Mouse (Mus musculus) heart, postnatal 0 days (tissue): ENCODE measurements around the gene Enc1.

Experiments
- CTCF ChIP-seq: IDR thresholded peaks from 2 replicates; pipeline ENCODE4 v1.5.1; 2016; ENCODE audit warnings: antibody characterized with exemption, control low read depth, low read depth
- EP300 ChIP-seq: IDR thresholded peaks from 2 replicates; pipeline ENCODE4 v1.6.1; 2016; ENCODE audit warnings: antibody characterized with exemption, low read depth

DNA sequence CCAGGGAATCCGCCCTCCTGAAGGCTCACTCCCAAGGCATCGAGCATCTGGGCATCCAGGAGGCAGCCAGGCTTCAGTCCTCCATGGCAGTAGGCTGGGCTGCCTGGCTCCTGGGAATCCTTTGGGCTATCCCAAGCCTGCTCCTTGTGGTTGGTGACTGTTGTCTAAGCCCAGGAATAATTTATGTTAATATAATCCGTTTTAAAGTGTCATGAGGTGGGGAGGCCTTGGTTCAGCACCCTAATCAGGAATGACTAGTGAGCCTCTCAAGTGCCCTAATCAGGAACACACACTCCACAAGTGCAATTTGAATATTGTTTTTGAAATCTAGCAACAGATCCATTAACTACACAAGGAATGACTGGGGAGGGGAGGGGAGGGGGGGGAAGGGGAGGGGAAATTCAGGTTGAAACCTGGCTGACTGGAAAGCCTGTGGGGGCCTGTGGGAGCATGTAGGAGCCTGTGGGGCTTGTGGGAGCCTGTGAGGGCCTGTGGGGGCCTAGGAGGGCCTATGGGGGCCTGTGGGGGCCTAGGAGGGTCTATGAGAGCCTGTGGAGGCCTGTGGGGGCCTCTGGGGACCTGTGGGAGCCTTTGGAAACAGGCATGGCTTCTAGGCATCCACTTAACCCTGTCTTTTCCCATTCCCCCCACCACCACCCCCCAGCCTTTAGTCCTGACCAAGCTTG lies 26.2 kb upstream of the Enc1 start:
- TF ChIP-seq CTCF (no peak), EP300 (no peak)
